15 mouse cellular contexts compared by ENCODE assay signal in genomic region chr2:168044681-168045287, GRCm38 (mm10). TPM values are rescaled to one million over a fixed set of nuclear protein-coding genes. Genes with fewer than 3 reads are reported as not detected.
DNase-seq lines count a peak whose midpoint lies in the region; ATAC-seq and TF ChIP-seq lines count a peak whose summit lies in the region.
"Had no signal": no experiment of that assay in that cellular context is flagged by ENCODE, and none has a peak within 500 bp of the region (broad histone marks: within the 10 kb centered on the region; RNA-seq: fewer than 3 reads in every experiment).

No protein-coding gene starts in this region.

- ATAC-seq in embryonic facial prominence, embryonic 14.5 days (ENCODE audit: low read depth) = no peak
- ATAC-seq in embryonic facial prominence, embryonic 15.5 days (ENCODE audit: insufficient number of reproducible peaks, low FRiP score, low TSS enrichment, low read depth) = no peak
- ATAC-seq in kidney, embryonic 14.5 days (ENCODE audit: low FRiP score, low TSS enrichment) = no peak
- no peak for ATAC-seq in limb, embryonic 14.5 days (ENCODE audit: low FRiP score, low read depth)
- ATAC-seq: forebrain, postnatal 0 days; lung, postnatal 0 days had no signal

- no peak for DNase-seq in embryonic facial prominence, embryonic 14.5 days (ENCODE audit: low spot score)
- no peak for DNase-seq in limb, embryonic 14.5 days (ENCODE audit: low spot score)
- DNase-seq in layer of hippocampus, adult 18-20 months (ENCODE audit: low spot score in 2 of 2) = no peak
- no peak for DNase-seq in hindbrain, embryonic 10.5 days (ENCODE audit: low spot score)
- DNase-seq in urinary bladder, postnatal 14 days (ENCODE audit: low spot score) = no peak
- DNase-seq: cerebellum, adult 18-20 months; forebrain, postnatal 0 days; gastrocnemius, postnatal 25 days; right cerebral cortex, postnatal 14 days had no signal

- no peaks in the 10 kb centered on the region for H3K36me3 ChIP-seq in embryonic facial prominence, embryonic 14.5 days (ENCODE audit: control insufficient read depth, insufficient read depth, low read length)
- H3K36me3 ChIP-seq in embryonic facial prominence, embryonic 15.5 days = no peaks in the 10 kb centered on the region
- H3K36me3 ChIP-seq in kidney, embryonic 14.5 days (ENCODE audit: control insufficient read depth, insufficient read depth, low read length) = no peaks in the 10 kb centered on the region
- no peaks in the 10 kb centered on the region for H3K36me3 ChIP-seq in limb, embryonic 14.5 days (ENCODE audit: control insufficient read depth, insufficient read depth, low read length)
- no peaks in the 10 kb centered on the region for H3K36me3 ChIP-seq in hindbrain, embryonic 10.5 days
- H3K36me3 ChIP-seq: midbrain, embryonic 10.5 days had no signal

- H3K4me3 ChIP-seq in embryonic facial prominence, embryonic 14.5 days (ENCODE audit: low read depth, low read length) = no peak overlapping the region
- H3K4me3 ChIP-seq in embryonic facial prominence, embryonic 15.5 days (replicated peaks) = no peak overlapping the region
- no peak overlapping the region for H3K4me3 ChIP-seq in kidney, embryonic 14.5 days (ENCODE audit: low read length)
- no peak overlapping the region for H3K4me3 ChIP-seq in limb, embryonic 14.5 days (replicated peaks; ENCODE audit: low read length)
- H3K4me3 ChIP-seq in hindbrain, embryonic 10.5 days = no peak overlapping the region
- H3K4me3 ChIP-seq: erythroblast, embryonic 14.5 days; layer of hippocampus, adult 2 months; midbrain, embryonic 10.5 days had no signal

- H3K4me1 ChIP-seq in embryonic facial prominence, embryonic 14.5 days (ENCODE audit: control insufficient read depth, insufficient read depth, low read length) = peaks cover 25% of the 10 kb centered on the region
- H3K4me1 ChIP-seq in embryonic facial prominence, embryonic 15.5 days = peaks cover 61% of the 10 kb centered on the region
- H3K4me1 ChIP-seq in kidney, embryonic 14.5 days (ENCODE audit: control insufficient read depth, insufficient read depth, low read length) = peaks cover 20% of the 10 kb centered on the region
- H3K4me1 ChIP-seq in limb, embryonic 14.5 days (ENCODE audit: control insufficient read depth, insufficient read depth, low read length) = peaks cover 31% of the 10 kb centered on the region
- H3K4me1 ChIP-seq in hindbrain, embryonic 10.5 days (replicated peaks) = peaks cover 34% of the 10 kb centered on the region

- 77% methylated on average over 10 of the region's 10 CpGs for WGBS in embryonic facial prominence, embryonic 14.5 days
- 72% methylated on average over 10 of the region's 10 CpGs for WGBS in embryonic facial prominence, embryonic 15.5 days
- WGBS in kidney, embryonic 14.5 days = 75% methylated on average over 10 of the region's 10 CpGs
- WGBS in limb, embryonic 14.5 days = 73% methylated on average over 10 of the region's 10 CpGs
- 73% methylated on average over 10 of the region's 10 CpGs for WGBS in hindbrain, embryonic 10.5 days

- H3K4me2 ChIP-seq in embryonic facial prominence, embryonic 14.5 days (ENCODE audit: low read depth, low read length) = no peak overlapping the region
- no peak overlapping the region for H3K4me2 ChIP-seq in embryonic facial prominence, embryonic 15.5 days (replicated peaks)
- no peak overlapping the region for H3K4me2 ChIP-seq in kidney, embryonic 14.5 days (replicated peaks; ENCODE audit: low read depth, low read length)
- no peak overlapping the region for H3K4me2 ChIP-seq in limb, embryonic 14.5 days (replicated peaks; ENCODE audit: low read depth, low read length, severe bottlenecking)

- H3K27me3 ChIP-seq in embryonic facial prominence, embryonic 14.5 days (replicated peaks; ENCODE audit: control insufficient read depth, insufficient read depth, low read length) = no peaks in the 10 kb centered on the region
- no peaks in the 10 kb centered on the region for H3K27me3 ChIP-seq in embryonic facial prominence, embryonic 15.5 days
- no peaks in the 10 kb centered on the region; the same call in 1 of the 2 replicates for H3K27me3 ChIP-seq in kidney, embryonic 14.5 days (ENCODE audit: control insufficient read depth, insufficient read depth, low read length)
- peaks cover 4% of the 10 kb centered on the region; the same call in 1 of the 2 replicates for H3K27me3 ChIP-seq in limb, embryonic 14.5 days (ENCODE audit: control insufficient read depth, insufficient read depth, low read length)
- H3K27me3 ChIP-seq in hindbrain, embryonic 10.5 days (ENCODE audit: insufficient read depth, poor library complexity, severe bottlenecking) = peaks cover 25% of the 10 kb centered on the region

- TF ChIP-seq POLR2A in limb, embryonic 14.5 days (IDR thresholded peaks at IDR 0.05; ENCODE audit: borderline replicate concordance, extremely low read depth, insufficient read depth, insufficient read length) = no peak

- H3K27ac ChIP-seq in embryonic facial prominence, embryonic 14.5 days (replicated peaks; ENCODE audit: low read depth, low read length) = peak overlapping the region; percentile 88
- H3K27ac ChIP-seq in embryonic facial prominence, embryonic 15.5 days (replicated peaks) = peak overlapping the region; percentile 90
- H3K27ac ChIP-seq in kidney, embryonic 14.5 days (ENCODE audit: low read depth, low read length) = peak overlapping the region; percentile 80
- peak overlapping the region; percentile 71 for H3K27ac ChIP-seq in limb, embryonic 14.5 days (replicated peaks; ENCODE audit: low read depth, low read length)
- no peak overlapping the region for H3K27ac ChIP-seq in hindbrain, embryonic 10.5 days
- H3K27ac ChIP-seq: layer of hippocampus, adult 2 months had no signal

- H3K9ac ChIP-seq in embryonic facial prominence, embryonic 14.5 days (ENCODE audit: low read depth, low read length) = no peak overlapping the region
- no peak overlapping the region for H3K9ac ChIP-seq in embryonic facial prominence, embryonic 15.5 days
- H3K9ac ChIP-seq in kidney, embryonic 14.5 days (ENCODE audit: low read depth, low read length) = no peak overlapping the region
- no peak overlapping the region for H3K9ac ChIP-seq in limb, embryonic 14.5 days (ENCODE audit: low read depth, low read length, severe bottlenecking)
- H3K9ac ChIP-seq: forebrain, postnatal 0 days had no signal

- H3K9me3 ChIP-seq in embryonic facial prominence, embryonic 14.5 days (ENCODE audit: control insufficient read depth, low read length) = no peaks in the 10 kb centered on the region
- no peaks in the 10 kb centered on the region for H3K9me3 ChIP-seq in embryonic facial prominence, embryonic 15.5 days (replicated peaks)
- no peaks in the 10 kb centered on the region; the same call in 1 of the 2 replicates for H3K9me3 ChIP-seq in kidney, embryonic 14.5 days (ENCODE audit: control insufficient read depth, low read length)
- H3K9me3 ChIP-seq in limb, embryonic 14.5 days (ENCODE audit: control insufficient read depth, low read length) = no peaks in the 10 kb centered on the region
- 0 out of 2 replicates have a peak, but pooled peaks cover 2% of the 10 kb centered on the region for H3K9me3 ChIP-seq in hindbrain, embryonic 10.5 days
- H3K9me3 ChIP-seq: midbrain, embryonic 10.5 days had no signal

RNA-seq across cellular contexts. Expression of gene Ripor3, which starts 34.4 kb away (rescaled TPM):
- 4.1 and 5.9 TPM in 2 replicates for polyA plus RNA-seq in embryonic facial prominence, embryonic 14.5 days (2014; fragmentation: Nextera tagmentation; extraction: Ambion mirVana)
- 8.3 and 8.4 TPM in 2 replicates for polyA plus RNA-seq in embryonic facial prominence, embryonic 15.5 days (2015; fragmentation: Nextera tagmentation; extraction: Ambion mirVana)
- polyA plus RNA-seq in kidney, embryonic 14.5 days (2014; fragmentation: Nextera tagmentation; extraction: Ambion mirVana) = 0.53 and 1.0 TPM in 2 replicates
- polyA plus RNA-seq in limb, embryonic 14.5 days (2012; rRNA removed) = 21.0 and 24.8 TPM in 2 replicates
- 5.3 TPM in 2 replicates for polyA plus RNA-seq in limb, embryonic 14.5 days (2014; fragmentation: Nextera tagmentation; extraction: Ambion mirVana)
- under 1 TPM in 1 of 2 experiments, not detected in 1; 0.52 TPM for total RNA-seq in layer of hippocampus, adult 18-20 months (2021)
- 0.57 and 0.71 TPM in 2 replicates for polyA plus RNA-seq in hindbrain, embryonic 10.5 days (2016; fragmentation: Nextera tagmentation; extraction: Ambion mirVana)

RNA-seq across cellular contexts. Expression of gene Pard6b, which starts 36.0 kb away (rescaled TPM):
- 2.9 and 3.0 TPM in 2 replicates for polyA plus RNA-seq in embryonic facial prominence, embryonic 14.5 days (2014; fragmentation: Nextera tagmentation; extraction: Ambion mirVana)
- 3.6 and 4.1 TPM in 2 replicates for polyA plus RNA-seq in embryonic facial prominence, embryonic 15.5 days (2015; fragmentation: Nextera tagmentation; extraction: Ambion mirVana)
- polyA plus RNA-seq in kidney, embryonic 14.5 days (2014; fragmentation: Nextera tagmentation; extraction: Ambion mirVana) = 9.7 and 22.0 TPM in 2 replicates
- 3.7 and 4.0 TPM in 2 replicates for polyA plus RNA-seq in limb, embryonic 14.5 days (2012; rRNA removed)
- polyA plus RNA-seq in limb, embryonic 14.5 days (2014; fragmentation: Nextera tagmentation; extraction: Ambion mirVana) = 4.0 and 4.1 TPM in 2 replicates
- 1 to 10 TPM; 4.0 to 5.0 TPM for total RNA-seq in layer of hippocampus, adult 18-20 months (2021)
- polyA plus RNA-seq in hindbrain, embryonic 10.5 days (2016; fragmentation: Nextera tagmentation; extraction: Ambion mirVana) = 6.2 and 8.1 TPM in 2 replicates
